Mouse (Mus musculus) megakaryocyte, adult 5-6 weeks (primary cell): ENCODE data around the gene Shld2. TPM values are rescaled to one million over a fixed set of nuclear protein-coding genes. Genes with fewer than 3 reads are reported as not detected.

ENCODE experiments used
- total RNA-seq, 2 experiments: library from RNA; stranded (forward) in 1 of 2; stranded (reverse) in 1 of 2; fragments of 153-499, 151-499 nt in 1 of 2; fragments of 221-1000, 200-1000 nt in 1 of 2; gene quantifications; 2 replicates each; pipeline versions ENCODE4 v1.2.3 to v1.2.4; 2015 to 2017

Gene Shld2
- total RNA-seq, 2 experiments from 2014 or later: 11.5 to 14.6 TPM

Other genes with a start within 250 kb of the Shld2 start
- not detected in 2 replicates for gene Anxa8, start 224.5 kb downstream of the Shld2 start, total RNA-seq (2015)
- not detected in 2 replicates for gene Anxa8, start 224.5 kb downstream of the Shld2 start, total RNA-seq (2017)
- not detected in 2 replicates for gene A630023A22Rik, start 207.7 kb downstream of the Shld2 start, total RNA-seq (2015)
- gene A630023A22Rik, start 207.7 kb downstream of the Shld2 start, total RNA-seq (2017): not detected in 2 replicates
- not detected in 2 replicates for gene Npy4r, start 158.0 kb downstream of the Shld2 start, total RNA-seq (2015)
- gene Npy4r, start 158.0 kb downstream of the Shld2 start, total RNA-seq (2017): not detected in 2 replicates
- gene Gprin2, start 108.8 kb downstream of the Shld2 start, total RNA-seq (2015): not detected in 2 replicates
- not detected in 2 replicates for gene Gprin2, start 108.8 kb downstream of the Shld2 start, total RNA-seq (2017)
- gene Syt15, start 90.9 kb downstream of the Shld2 start, total RNA-seq (2015): not detected in 2 replicates
- not detected in 2 replicates for gene Syt15, start 90.9 kb downstream of the Shld2 start, total RNA-seq (2017)
- gene Glud1, start 234 bp upstream of the Shld2 start, total RNA-seq (2015): 362 and 395 TPM in 2 replicates
- gene Glud1, start 234 bp upstream of the Shld2 start, total RNA-seq (2017): 294 and 308 TPM in 2 replicates
- not detected in 2 replicates for gene Fam25c, start 44.9 kb upstream of the Shld2 start, total RNA-seq (2015)
- not detected in 2 replicates for gene Fam25c, start 44.9 kb upstream of the Shld2 start, total RNA-seq (2017)
- not detected in 2 replicates for gene Sncg, start 64.3 kb upstream of the Shld2 start, total RNA-seq (2015)
- not detected in 2 replicates for gene Sncg, start 64.3 kb upstream of the Shld2 start, total RNA-seq (2017)
- gene Mmrn2, start 65.0 kb upstream of the Shld2 start, total RNA-seq (2015): not detected in 2 replicates
- gene Mmrn2, start 65.0 kb upstream of the Shld2 start, total RNA-seq (2017): not detected in 2 replicates
- gene Bmpr1a, start 192.8 kb upstream of the Shld2 start, total RNA-seq (2015): 2.5 and 3.2 TPM in 2 replicates
- gene Bmpr1a, start 192.8 kb upstream of the Shld2 start, total RNA-seq (2017): 2.3 and 2.6 TPM in 2 replicates
- not detected in 2 replicates for gene 9230112D13Rik, start 212.3 kb upstream of the Shld2 start, total RNA-seq (2015)
- gene 9230112D13Rik, start 212.3 kb upstream of the Shld2 start, total RNA-seq (2017): not detected in 2 replicates